Mouse (Mus musculus) testis, adult 2 months (tissue): ENCODE data around the gene Srek1ip1.

Experiments used
- CTCF ChIP-seq: fragments of 200-500 bp; IDR thresholded peaks from 2 replicates; pipeline ENCODE4 v1.5.1; 2012; ENCODE audit warnings: low read depth, mild to moderate bottlenecking, inconsistent platforms, low read length, moderate library complexity; ENCODE audit not compliant: control insufficient read depth, insufficient read depth, insufficient replicate concordance
- POLR2A ChIP-seq: fragments of 200-500 bp; IDR thresholded peaks from 2 replicates; pipeline ENCODE4 v1.6.1; 2012; ENCODE audit warnings: low read depth, mild to moderate bottlenecking, inconsistent platforms, low read length, moderate library complexity; ENCODE audit not compliant: control insufficient read depth

GRCm38 (mm10) chr13:104853645-104854044, 61.4 kb downstream of the Srek1ip1 start:
- TF ChIP-seq CTCF: no peak
- no peak for TF ChIP-seq POLR2A
